Mouse (Mus musculus): Measurements from ENCODE around the gene Arl15. TPM values are rescaled to one million over a fixed set of nuclear protein-coding genes. Genes with fewer than 3 reads are reported as not detected.
A peak's percentile ranks its signal among the peaks of the same experiment; 100 is the strongest.

The Arl15 gene
- polyA plus RNA-seq, 1 experiment from 2014 or later = 6.7 TPM

DNA sequence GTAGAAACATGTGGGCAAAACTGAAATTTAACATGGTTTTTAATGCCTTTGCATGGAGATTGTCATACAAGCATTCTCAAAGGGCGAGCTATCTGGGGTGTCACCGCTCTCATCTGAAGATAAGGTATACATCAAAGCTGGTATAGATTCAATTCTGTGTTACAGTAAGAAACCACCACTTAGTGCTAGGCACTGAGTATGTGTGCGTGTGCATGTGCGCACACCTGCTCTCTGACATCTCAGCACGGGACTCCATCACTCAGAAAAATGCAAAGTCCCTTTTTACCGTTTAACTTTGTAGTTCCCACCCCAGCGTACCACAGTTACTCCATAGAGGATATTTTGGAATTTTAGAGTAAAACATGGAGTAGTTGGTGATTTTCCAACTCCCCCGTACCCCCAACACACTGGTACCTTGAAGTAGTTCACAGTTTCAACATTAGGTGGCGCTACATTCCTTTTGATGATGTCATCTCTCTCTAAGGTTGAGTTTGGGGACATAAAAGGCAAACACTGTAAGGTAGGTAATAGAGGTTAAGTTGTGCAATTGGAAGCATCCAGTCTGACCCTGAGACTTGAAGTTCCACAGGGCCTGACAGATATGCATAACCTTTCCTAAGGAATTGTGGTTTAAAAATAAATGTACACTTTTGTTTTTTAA lies 281.5 kb downstream of the Arl15 start:
- H3K4me3 ChIP-seq = no peak overlapping the region
- no peak overlapping the region for H3K9ac ChIP-seq
- 65% methylated on average over 9 of the region's 9 CpGs for WGBS
- H3K36me3 ChIP-seq = no peaks in the 10 kb centered on the region
- no peak overlapping the region for H3K4me2 ChIP-seq
- H3K4me1 ChIP-seq (replicated peaks) = no peaks in the 10 kb centered on the region
- ATAC-seq (replicated peaks; ENCODE audit: insufficient number of reproducible peaks, insufficient read depth, low FRiP score, low read depth) = no peak
- H3K27me3 ChIP-seq = no peaks in the 10 kb centered on the region
- H3K27ac ChIP-seq = no peak overlapping the region
- H3K9me3 ChIP-seq (replicated peaks) = no peaks in the 10 kb centered on the region

DNA sequence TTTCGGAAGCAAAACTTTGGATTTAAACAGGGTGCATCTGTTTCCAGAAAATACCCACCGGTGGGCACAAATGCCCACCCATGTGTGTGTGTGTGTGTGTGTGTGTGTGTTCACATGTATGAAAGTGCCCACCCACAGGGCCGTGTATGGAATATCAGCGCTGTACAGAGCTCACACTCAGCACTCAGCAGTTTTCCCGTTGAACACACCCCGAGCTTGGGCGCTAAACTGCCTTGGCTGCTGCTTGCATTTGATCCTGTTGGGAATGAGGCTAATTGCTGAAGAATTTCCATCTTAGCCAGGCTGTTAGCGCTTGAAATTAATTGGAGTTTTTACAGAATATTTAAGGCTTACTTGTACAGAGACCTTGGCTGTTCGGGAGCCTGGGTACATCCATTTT lies 282.9 kb downstream of the Arl15 start:
- no peak overlapping the region for H3K9ac ChIP-seq
- H3K27me3 ChIP-seq = no peaks in the 10 kb centered on the region
- 90% methylated on average over 9 of the region's 9 CpGs for whole genome bisulfite sequencing
- no peak overlapping the region for H3K4me2 ChIP-seq
- H3K27ac ChIP-seq = no peak overlapping the region
- H3K36me3 ChIP-seq = no peaks in the 10 kb centered on the region
- no peak overlapping the region for H3K4me3 ChIP-seq
- no peaks in the 10 kb centered on the region for H3K4me1 ChIP-seq (replicated peaks)
- no peak for ATAC-seq (replicated peaks; ENCODE audit: insufficient number of reproducible peaks, insufficient read depth, low FRiP score, low read depth)
- no peaks in the 10 kb centered on the region for H3K9me3 ChIP-seq (replicated peaks)

DNA sequence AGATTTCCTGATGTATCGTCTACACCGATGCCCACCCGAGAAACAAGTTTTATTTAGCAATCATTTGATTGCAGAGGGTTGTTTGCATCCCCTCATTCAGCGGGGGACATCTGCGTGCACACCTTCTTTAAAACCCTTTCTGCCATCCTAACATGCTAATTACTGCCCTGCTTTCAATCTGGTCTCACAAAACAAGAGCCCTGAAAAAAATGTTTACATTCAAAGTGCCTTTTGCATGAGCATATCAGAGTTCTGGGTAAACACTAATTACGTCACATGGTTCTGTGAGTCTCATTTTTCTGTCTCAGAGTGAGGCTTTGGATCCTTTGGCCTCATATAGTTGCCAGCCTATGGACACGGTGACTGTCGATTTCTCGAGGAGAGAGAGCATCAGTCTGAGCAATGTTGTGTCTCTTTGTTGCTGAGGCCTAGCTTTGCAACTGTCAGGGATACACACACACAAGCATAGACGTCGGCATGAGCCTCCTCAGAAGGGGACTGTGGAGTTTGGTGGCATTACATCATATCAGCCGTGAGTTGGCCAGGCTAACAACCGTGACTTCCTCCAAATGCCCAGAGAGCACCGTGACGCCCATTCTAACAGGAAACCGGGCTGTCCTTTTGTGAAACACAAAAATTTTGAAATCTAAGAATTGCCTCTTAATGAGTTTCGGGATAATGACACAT lies 283.4 kb downstream of the Arl15 start:
- Histone ChIP-seq H3K9me3 (replicated peaks) (no peaks in the 10 kb centered on the region), H3K27ac (no peak overlapping the region), H3K4me3 (no peak overlapping the region), H3K36me3 (no peaks in the 10 kb centered on the region), H3K4me1 (replicated peaks) (no peaks in the 10 kb centered on the region), H3K9ac (no peak overlapping the region), H3K27me3 (no peaks in the 10 kb centered on the region), H3K4me2 (no peak overlapping the region)
- 75% methylated on average over 17 of the region's 17 CpGs for WGBS
- no peak for ATAC-seq (replicated peaks; ENCODE audit: insufficient number of reproducible peaks, insufficient read depth, low FRiP score, low read depth)

DNA sequence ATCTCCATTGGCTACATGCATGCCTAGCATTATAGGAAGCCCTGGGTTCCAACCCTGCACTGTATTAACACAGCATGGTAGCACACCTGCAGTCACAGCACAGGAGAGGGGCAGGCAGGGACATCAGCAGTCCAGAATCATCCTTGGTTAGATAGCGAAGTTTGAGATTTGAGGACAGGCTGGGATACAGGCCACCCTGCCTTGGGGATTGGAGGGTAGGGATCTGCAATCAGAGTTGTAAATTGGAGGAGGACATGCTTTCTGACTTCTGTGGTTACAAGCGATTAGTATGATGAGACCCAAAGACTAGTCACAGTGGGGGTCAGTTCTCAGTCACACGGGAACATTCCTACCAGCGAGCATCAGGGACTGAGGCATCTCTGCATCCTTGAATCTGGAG lies 284.5 kb downstream of the Arl15 start:
- no peak overlapping the region for H3K9ac ChIP-seq
- no peak overlapping the region for H3K4me3 ChIP-seq
- no peaks in the 10 kb centered on the region for H3K36me3 ChIP-seq
- H3K27ac ChIP-seq = no peak overlapping the region
- H3K4me2 ChIP-seq = no peak overlapping the region
- H3K27me3 ChIP-seq = no peaks in the 10 kb centered on the region
- no peaks in the 10 kb centered on the region for H3K9me3 ChIP-seq (replicated peaks)
- H3K4me1 ChIP-seq (replicated peaks) = no peaks in the 10 kb centered on the region
- ATAC-seq (replicated peaks; ENCODE audit: insufficient number of reproducible peaks, insufficient read depth, low FRiP score, low read depth) = no peak
- WGBS = 89% methylated on average over 4 of the region's 4 CpGs

DNA sequence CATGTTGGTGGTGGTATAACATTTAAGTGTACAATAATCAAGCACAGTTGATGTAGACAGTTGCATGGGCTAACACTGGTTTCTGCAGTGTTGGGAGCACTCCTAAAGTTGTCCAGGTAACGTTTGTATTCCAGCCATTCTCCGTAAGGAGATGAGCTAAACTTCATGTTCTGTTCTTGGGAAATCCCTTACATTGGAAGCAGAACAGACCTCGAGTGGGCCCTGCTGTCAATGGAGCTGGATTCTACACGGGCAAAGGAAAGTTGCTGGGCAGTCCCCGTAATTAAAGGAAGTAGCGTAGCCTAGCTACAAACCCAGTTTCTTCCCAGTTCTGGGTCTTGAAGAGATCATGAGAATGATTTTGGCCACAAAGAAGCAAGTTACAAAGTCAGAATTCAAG lies 285.4 kb downstream of the Arl15 start:
- ATAC-seq (replicated peaks; ENCODE audit: insufficient number of reproducible peaks, insufficient read depth, low FRiP score, low read depth) = no peak
- Histone ChIP-seq H3K9me3 (replicated peaks) (no peaks in the 10 kb centered on the region), H3K9ac (no peak overlapping the region), H3K4me3 (no peak overlapping the region), H3K4me2 (no peak overlapping the region), H3K4me1 (replicated peaks) (no peaks in the 10 kb centered on the region), H3K27me3 (no peaks in the 10 kb centered on the region), H3K27ac (no peak overlapping the region), H3K36me3 (no peaks in the 10 kb centered on the region)
- WGBS = 91% methylated on average over 6 of the region's 6 CpGs

DNA sequence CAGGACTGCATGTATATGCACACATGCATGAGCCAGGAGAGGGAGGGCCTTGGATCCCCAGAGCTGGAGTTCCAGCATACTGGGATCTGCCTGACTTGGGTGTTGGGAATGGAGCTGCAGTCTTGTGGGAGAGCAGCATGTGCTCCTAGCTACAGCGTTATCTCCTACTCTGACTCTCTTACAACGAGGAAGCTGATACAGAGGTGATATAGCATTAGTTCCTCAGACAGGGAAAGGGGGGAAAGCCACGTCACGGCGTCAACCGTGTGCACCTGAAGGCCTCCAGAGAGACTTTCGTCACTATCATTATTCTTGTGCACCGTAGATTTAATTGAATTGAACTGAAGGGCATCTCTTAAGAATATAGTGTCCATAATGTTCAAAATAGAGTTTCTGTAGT lies 286.2 kb downstream of the Arl15 start:
- Histone ChIP-seq H3K27ac (no peak overlapping the region), H3K4me1 (replicated peaks) (no peaks in the 10 kb centered on the region), H3K36me3 (no peaks in the 10 kb centered on the region), H3K9ac (no peak overlapping the region), H3K27me3 (no peaks in the 10 kb centered on the region), H3K4me2 (no peak overlapping the region), H3K4me3 (no peak overlapping the region), H3K9me3 (replicated peaks) (no peaks in the 10 kb centered on the region)
- ATAC-seq (replicated peaks; ENCODE audit: insufficient number of reproducible peaks, insufficient read depth, low FRiP score, low read depth) = no peak
- WGBS = 81% methylated on average over 8 of the region's 8 CpGs

DNA sequence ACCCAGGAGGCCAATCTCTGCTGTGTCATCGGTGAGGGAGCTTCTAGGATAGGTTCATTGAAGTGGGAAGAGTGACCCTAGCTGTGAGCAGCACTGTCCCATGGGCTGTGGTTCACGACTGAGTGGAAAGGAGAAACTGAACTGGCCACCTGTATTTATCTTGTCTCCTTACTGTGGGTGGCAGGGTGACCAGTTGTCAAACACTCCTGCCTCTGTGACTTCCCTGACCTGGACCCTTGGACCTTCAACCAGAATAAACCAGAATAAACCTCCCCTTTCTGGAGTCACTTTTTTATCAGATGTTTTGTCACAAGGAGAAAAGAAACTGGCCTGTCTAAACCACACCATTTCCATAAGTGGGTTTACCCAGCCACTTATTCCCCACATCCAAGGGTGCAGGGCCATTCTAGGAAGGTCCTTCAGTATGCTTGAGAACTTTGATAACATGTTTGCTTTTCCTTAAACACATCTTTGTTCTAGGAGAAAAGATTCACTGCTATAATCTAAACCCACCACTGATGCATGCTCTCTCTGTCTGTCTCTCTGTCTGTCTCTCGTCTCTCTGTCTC lies 289.3 kb downstream of the Arl15 start:
- 72% methylated on average over 3 of the region's 3 CpGs for WGBS
- H3K9me3 ChIP-seq (replicated peaks) = no peaks in the 10 kb centered on the region
- no peak overlapping the region for H3K27ac ChIP-seq
- no peak overlapping the region for H3K9ac ChIP-seq
- no peaks in the 10 kb centered on the region; the same call in 1 of the 2 replicates for H3K4me1 ChIP-seq (replicated peaks)
- no peaks in the 10 kb centered on the region for H3K27me3 ChIP-seq
- ATAC-seq (replicated peaks; ENCODE audit: insufficient number of reproducible peaks, insufficient read depth, low FRiP score, low read depth) = no peak
- no peaks in the 10 kb centered on the region for H3K36me3 ChIP-seq
- no peak overlapping the region for H3K4me3 ChIP-seq
- H3K4me2 ChIP-seq = no peak overlapping the region

DNA sequence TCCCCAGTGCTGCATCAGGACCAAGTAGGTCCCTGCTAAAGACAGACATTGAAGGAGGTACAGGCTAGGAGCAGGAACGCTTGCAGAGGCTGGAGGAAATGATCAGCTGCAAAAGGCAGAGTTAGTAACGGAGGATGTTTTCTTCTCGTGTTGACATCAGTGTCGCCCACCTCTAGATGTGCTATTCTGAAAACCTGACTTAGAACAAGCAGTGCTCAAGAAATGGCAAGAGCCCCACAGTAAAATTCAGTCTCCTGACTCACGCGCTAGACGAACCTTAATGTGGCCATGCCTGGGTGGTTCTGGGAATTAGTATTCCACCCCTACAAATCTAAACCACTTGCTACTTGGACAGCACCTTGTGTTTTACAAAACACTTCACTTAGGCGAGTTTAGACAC lies 291.1 kb downstream of the Arl15 start:
- Histone ChIP-seq H3K4me3 (no peak overlapping the region), H3K9ac (no peak overlapping the region), H3K36me3 (no peaks in the 10 kb centered on the region), H3K4me1 (replicated peaks) (no peaks in the 10 kb centered on the region; the same call in 1 of the 2 replicates), H3K27ac (no peak overlapping the region), H3K9me3 (replicated peaks) (no peaks in the 10 kb centered on the region), H3K27me3 (no peaks in the 10 kb centered on the region), H3K4me2 (no peak overlapping the region)
- no peak for ATAC-seq (replicated peaks; ENCODE audit: insufficient number of reproducible peaks, insufficient read depth, low FRiP score, low read depth)
- WGBS = 80% methylated on average over 8 of the region's 8 CpGs

DNA sequence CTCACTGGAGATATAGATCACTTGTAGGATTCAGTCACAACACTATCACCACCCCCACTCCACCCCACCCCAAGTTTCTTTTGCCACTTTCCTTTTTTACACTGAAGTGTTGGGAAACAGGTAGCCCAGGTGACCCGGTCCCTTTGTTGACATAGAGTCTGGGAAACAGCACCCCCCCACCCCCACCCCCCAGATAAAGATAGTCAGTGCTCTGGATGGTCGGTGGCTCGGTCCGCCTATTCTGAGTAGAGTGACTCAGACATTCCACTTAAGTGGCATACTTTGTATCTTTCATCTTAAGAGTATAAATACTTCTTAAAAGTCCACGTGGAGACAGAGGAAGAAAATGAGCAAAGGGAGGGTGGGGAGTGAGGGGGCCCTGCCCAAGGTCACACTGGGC lies 292.0 kb downstream of the Arl15 start:
- Histone ChIP-seq H3K27ac (no peak overlapping the region), H3K27me3 (no peaks in the 10 kb centered on the region), H3K4me3 (no peak overlapping the region), H3K4me2 (no peak overlapping the region), H3K9me3 (replicated peaks) (no peaks in the 10 kb centered on the region), H3K4me1 (replicated peaks) (no peaks in the 10 kb centered on the region; the same call in 1 of the 2 replicates), H3K36me3 (no peaks in the 10 kb centered on the region), H3K9ac (no peak overlapping the region)
- 34% methylated on average over 5 of the region's 5 CpGs for WGBS
- 0 out of 2 replicates have a peak, but pooled peaks have one; percentile 39 for ATAC-seq (replicated peaks; ENCODE audit: insufficient number of reproducible peaks, insufficient read depth, low FRiP score, low read depth)

DNA sequence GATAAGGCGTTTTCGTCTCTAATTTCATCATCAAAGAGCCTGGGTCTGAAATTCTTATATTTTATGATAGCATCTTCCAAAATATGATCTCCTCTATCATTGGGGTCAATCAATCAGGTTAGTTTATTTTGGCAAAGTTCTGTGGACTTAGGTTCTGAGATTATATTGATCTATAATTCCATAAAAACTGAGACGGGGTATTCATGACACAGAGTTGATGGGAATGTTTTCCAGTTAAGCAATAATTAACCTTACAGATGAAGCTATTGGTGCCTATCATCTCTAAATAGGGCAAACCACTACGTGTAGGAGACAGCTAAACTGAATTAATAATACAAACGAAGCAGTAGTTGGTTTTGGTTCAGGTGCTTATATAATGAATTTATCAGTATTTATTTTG lies 292.5 kb downstream of the Arl15 start:
- Histone ChIP-seq H3K4me2 (no peak overlapping the region), H3K27me3 (no peaks in the 10 kb centered on the region), H3K4me1 (replicated peaks) (no peaks in the 10 kb centered on the region; the same call in 1 of the 2 replicates), H3K9ac (no peak overlapping the region), H3K9me3 (replicated peaks) (no peaks in the 10 kb centered on the region), H3K27ac (no peak overlapping the region), H3K4me3 (no peak overlapping the region), H3K36me3 (no peaks in the 10 kb centered on the region)
- ATAC-seq (replicated peaks; ENCODE audit: insufficient number of reproducible peaks, insufficient read depth, low FRiP score, low read depth) = no peak
- WGBS = 87% methylated on average over 5 of the region's 5 CpGs

DNA sequence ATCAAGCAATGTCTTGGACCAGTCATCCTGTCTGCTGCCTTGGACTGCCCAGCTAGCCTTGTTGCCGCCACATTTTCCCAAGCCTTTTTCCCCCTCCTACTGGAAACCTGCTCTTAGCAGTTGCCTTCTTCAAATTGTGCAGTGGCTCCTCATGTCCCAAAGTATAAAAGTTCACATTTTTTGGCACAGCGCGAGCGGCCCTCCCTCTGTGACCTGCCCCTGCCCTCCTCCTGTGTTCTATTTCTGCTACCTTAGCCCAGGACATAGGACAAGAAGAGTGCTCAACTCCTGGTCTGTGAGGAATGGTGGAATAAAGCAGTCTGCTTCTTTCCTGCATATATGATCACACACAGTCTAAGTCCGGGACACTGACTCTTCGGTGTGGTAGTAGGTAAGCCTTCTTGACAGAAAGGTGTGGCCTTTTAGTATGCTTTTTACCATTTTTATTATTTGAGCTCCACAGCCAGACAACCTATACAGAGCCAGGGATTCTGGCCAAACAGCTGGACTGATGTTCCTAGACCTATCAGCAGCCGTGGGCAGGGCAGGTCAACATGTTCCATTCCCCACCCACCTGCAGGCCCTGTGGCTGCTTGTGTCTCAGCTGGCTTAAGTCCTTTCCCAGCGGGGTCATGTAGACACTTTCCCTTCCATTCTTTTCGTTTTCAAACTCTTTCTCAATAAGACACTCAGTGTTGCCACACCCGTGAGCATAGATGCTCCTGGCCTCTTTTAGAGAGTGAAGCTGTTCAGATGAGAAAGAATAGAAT lies 293.6 kb downstream of the Arl15 start:
- no peaks in the 10 kb centered on the region for H3K9me3 ChIP-seq (replicated peaks)
- WGBS = 85% methylated on average over 10 of the region's 10 CpGs
- H3K4me1 ChIP-seq (replicated peaks) = no peaks in the 10 kb centered on the region; the same call in 1 of the 2 replicates
- H3K4me3 ChIP-seq = no peak overlapping the region
- H3K27ac ChIP-seq = no peak overlapping the region
- H3K36me3 ChIP-seq = no peaks in the 10 kb centered on the region
- no peak overlapping the region for H3K4me2 ChIP-seq
- H3K9ac ChIP-seq = no peak overlapping the region
- H3K27me3 ChIP-seq = no peaks in the 10 kb centered on the region
- ATAC-seq (replicated peaks; ENCODE audit: insufficient number of reproducible peaks, insufficient read depth, low FRiP score, low read depth) = no peak
